Mouse (Mus musculus) Patski (cell line): Measurements from ENCODE around the gene Tnpo3. TPM values are rescaled to one million over a fixed set of nuclear protein-coding genes. Genes with fewer than 3 reads are reported as not detected.

Experiments
- ATAC-seq: fragments of 100-300 bp; one replicate; pipeline ENCODE4 v1.8.0; 2021
- CTCF ChIA-PET: fragments of 350-600 bp; sonication (Branson Sonifier 250); formaldehyde crosslinking; loops from one replicate; lab custom pipeline; 2022; ENCODE audit warnings: inconsistent platforms; lab: Charles Lee
- POLR2A ChIA-PET: fragments of 350-600 bp; sonication (Branson Sonifier 250); formaldehyde crosslinking; loops from one replicate; lab custom pipeline; 2022; ENCODE audit warnings: antibody characterized with exemption, inconsistent platforms; lab: Charles Lee
- DNase-seq: peaks from one replicate; pipeline ENCODE4 v3.0.0-alpha.2; 2011; ENCODE audit warnings: low read depth, low spot score
- H3K27me3 ChIP-seq: fragments of 371-371 bp; one replicate; pipeline ENCODE4 v1.5.1; 2021
- CTCF ChIP-seq: fragments of 100-300 bp; IDR thresholded peaks from one replicate; pipeline ENCODE4 v1.5.1; 2021
- in situ Hi-C: fragments of 300-500 bp; cut with MboI; formaldehyde crosslinking; loops from 3 replicates; pipeline ENCODE4 v1.11.1; 2018; ENCODE audit warnings: low pct_unique_long_range_greater_than_20kb, mixed read lengths
- polyA plus RNA-seq: library from polyadenylated mRNA; unstranded; gene quantifications from one replicate; pipeline ENCODE4 v1.2.3, GENCODE M21; 2021

Gene Tnpo3
- polyA plus RNA-seq, 1 experiment from 2014 or later = 72.2 TPM

- DNase-seq = no peak
- H3K27me3 ChIP-seq = peaks cover 6% of the 10 kb centered on the region
- in situ Hi-C loops = no loop called here
- ChIA-PET CTCF (interaction anchor here (1.5 kb wide), 1 partner anchor 13 kb away, joined by 6 read pairs; no protein-coding TSS in a partner anchor), POLR2A (no interaction called here)
- TF ChIP-seq CTCF = no peak
- no peak for ATAC-seq
Measured at GRCm38 (mm10) chr6:29522626-29523300, 86.9 kb downstream of the Tnpo3 start.

- H3K27me3 ChIP-seq = no peaks in the 10 kb centered on the region
- DNase-seq = peak; percentile 2
- in situ Hi-C loops = loop anchor here (5.0 kb wide), 1 partner anchor 135 kb away; no protein-coding TSS in a partner anchor
- CTCF ChIA-PET = interaction anchor here (0.8 to 2.1 kb wide), 13 partner anchors 13 to 429 kb away, joined by 3 to 8 read pairs (median 3); no protein-coding TSS in a partner anchor
- ATAC-seq = no peak
- peak; percentile 88 for TF ChIP-seq CTCF
- POLR2A ChIA-PET = no interaction called here
Measured at GRCm38 (mm10) chr6:29517139-29517538, 92.5 kb downstream of the Tnpo3 start.

- ATAC-seq (no peak), DNase-seq (no peak)
- ChIA-PET CTCF (interaction anchor here (2.2 kb wide), 1 partner anchor 135 kb away, joined by 6 read pairs; no protein-coding TSS in a partner anchor), POLR2A (no interaction called here)
- no peak for TF ChIP-seq CTCF
- in situ Hi-C loops = no loop called here
- no peaks in the 10 kb centered on the region for H3K27me3 ChIP-seq
Measured at GRCm38 (mm10) chr6:29513284-29513683, 96.4 kb downstream of the Tnpo3 start.

- TF ChIP-seq CTCF = no peak
- ChIA-PET POLR2A (no interaction called here), CTCF (no interaction called here)
- DNase-seq (no peak), ATAC-seq (no peak)
- peaks cover 16% of the 10 kb centered on the region for H3K27me3 ChIP-seq
- in situ Hi-C loops = no loop called here
Measured at GRCm38 (mm10) chr6:29509086-29509485, 100.6 kb downstream of the Tnpo3 start.

- peaks cover 17% of the 10 kb centered on the region for H3K27me3 ChIP-seq
- no peak for TF ChIP-seq CTCF
- ATAC-seq = no peak
- no peak for DNase-seq
- in situ Hi-C loops = no loop called here
- CTCF ChIA-PET = no interaction called here
- POLR2A ChIA-PET = no interaction called here
Measured at GRCm38 (mm10) chr6:29507447-29508309, 102.0 kb downstream of the Tnpo3 start, which contains the start of gene Kcp. Gene Kcp (minus strand): TSS chr6:29507952.

- no peak for ATAC-seq
- no peak for DNase-seq
- ChIA-PET POLR2A (no interaction called here), CTCF (no interaction called here)
- no peak for TF ChIP-seq CTCF
- in situ Hi-C loops = no loop called here
- peaks cover 17% of the 10 kb centered on the region for H3K27me3 ChIP-seq
Measured at GRCm38 (mm10) chr6:29506834-29507233, 102.9 kb downstream of the Tnpo3 start.

GRCm38 (mm10) chr6:29505493-29505892 lies 104.2 kb downstream of the Tnpo3 start:
- ChIA-PET POLR2A (no interaction called here), CTCF (no interaction called here)
- in situ Hi-C loops = no loop called here
- no peak for TF ChIP-seq CTCF
- ATAC-seq (no peak), DNase-seq (no peak)
- peaks cover 17% of the 10 kb centered on the region for H3K27me3 ChIP-seq

GRCm38 (mm10) chr6:29501599-29501998 lies 108.1 kb downstream of the Tnpo3 start:
- DNase-seq (no peak), ATAC-seq (no peak)
- H3K27me3 ChIP-seq = peaks cover 25% of the 10 kb centered on the region
- ChIA-PET POLR2A (no interaction called here), CTCF (no interaction called here)
- TF ChIP-seq CTCF = no peak
- in situ Hi-C loops = no loop called here

- in situ Hi-C loops = no loop called here
- ChIA-PET POLR2A (no interaction called here), CTCF (no interaction called here)
- no peak for TF ChIP-seq CTCF
- H3K27me3 ChIP-seq = peaks cover 27% of the 10 kb centered on the region
- DNase-seq (no peak), ATAC-seq (no peak)
Measured at GRCm38 (mm10) chr6:29500810-29501209, 108.9 kb downstream of the Tnpo3 start.

- POLR2A ChIA-PET = no interaction called here
- TF ChIP-seq CTCF = no peak
Measured at GRCm38 (mm10) chr6:29500177-29500576, 109.5 kb downstream of the Tnpo3 start.

GRCm38 (mm10) chr6:29497791-29498190 lies 111.9 kb downstream of the Tnpo3 start:
- CTCF ChIA-PET = no interaction called here
- TF ChIP-seq CTCF = no peak
- DNase-seq (no peak), ATAC-seq (no peak)
- in situ Hi-C loops = no loop called here
- POLR2A ChIA-PET = no interaction called here
- H3K27me3 ChIP-seq = peaks cover 17% of the 10 kb centered on the region

More at GRCm38 (mm10) chr6:29500177-29500576, 109.5 kb downstream of the Tnpo3 start:
- CTCF ChIA-PET = no interaction called here
- DNase-seq (no peak), ATAC-seq (no peak)
- H3K27me3 ChIP-seq = peaks cover 23% of the 10 kb centered on the region
- in situ Hi-C loops = no loop called here
